Mouse (Mus musculus): Measurements from ENCODE around the gene Pnck. TPM values are rescaled to one million over a fixed set of nuclear protein-coding genes. Genes with fewer than 3 reads are reported as not detected.

Gene Pnck
- total RNA-seq (2018; cell fraction: chromatin; rRNA removed): 1 to 10 TPM in 2 of 26 experiments, not detected in 24; 1.1 to 1.2 TPM
- total RNA-seq (2018; cell fraction: cytosol; rRNA removed): under 1 TPM in 7 of 26 experiments, not detected in 19; 0.05 to 0.27 (median 0.16) TPM
- not detected for total RNA-seq (2018; cell fraction: nucleus; rRNA removed)
- polyA plus RNA-seq (2018): 0.13 TPM in 1 of 3 replicates, not detected in the others

DNA sequence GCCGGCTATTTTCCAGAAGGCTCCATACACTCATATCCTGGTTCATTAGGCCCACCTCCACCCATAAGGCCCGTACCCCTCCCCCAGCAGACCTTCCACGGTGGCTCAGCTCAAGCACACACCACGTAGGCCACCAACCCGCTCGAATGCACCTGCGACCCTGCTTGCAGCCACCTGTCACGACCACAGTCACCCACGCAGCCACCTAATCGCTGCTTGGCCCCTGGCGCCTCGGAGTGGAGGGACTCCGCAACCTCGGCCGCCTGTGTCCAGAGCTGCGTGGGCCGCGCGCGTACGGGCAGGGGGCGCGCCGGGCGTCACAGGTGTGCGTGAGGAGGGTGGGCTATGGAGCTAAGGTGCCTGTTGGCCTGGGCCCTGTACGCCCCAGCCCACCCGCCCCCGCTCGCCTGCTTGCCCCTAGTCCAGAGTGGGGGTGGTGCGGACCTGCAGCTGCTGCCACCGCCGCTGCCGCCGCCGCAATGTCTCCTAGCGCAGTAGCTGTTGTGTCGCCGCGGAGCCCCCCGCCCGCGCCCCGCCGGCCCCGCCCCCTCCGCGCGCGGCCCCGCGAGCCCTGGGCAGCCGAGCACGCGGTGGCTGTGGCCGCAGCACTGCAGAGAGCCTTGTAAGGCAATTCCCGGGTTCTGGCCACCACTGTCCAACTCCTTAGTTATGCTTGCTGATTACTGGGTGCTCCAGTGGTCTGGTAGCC, at the start of gene Pnck:
Gene Pnck (minus strand): TSS at position 543 of the 709 bp plus-strand sequence.
- Histone ChIP-seq H3K36me3 (ENCODE audit: inconsistent target) (no peaks in the 10 kb centered on the region), H3K79me2 (ENCODE audit: inconsistent target) (no peaks in the 10 kb centered on the region), H3K4me3 (ENCODE audit: inconsistent target) (no peak within 1 kb of the TSS), H3K27ac (no peak within 1 kb of the TSS)
- WGBS (ENCODE audit: missing documents): 29% methylated on average over 37 of the region's 57 CpGs

DNA sequence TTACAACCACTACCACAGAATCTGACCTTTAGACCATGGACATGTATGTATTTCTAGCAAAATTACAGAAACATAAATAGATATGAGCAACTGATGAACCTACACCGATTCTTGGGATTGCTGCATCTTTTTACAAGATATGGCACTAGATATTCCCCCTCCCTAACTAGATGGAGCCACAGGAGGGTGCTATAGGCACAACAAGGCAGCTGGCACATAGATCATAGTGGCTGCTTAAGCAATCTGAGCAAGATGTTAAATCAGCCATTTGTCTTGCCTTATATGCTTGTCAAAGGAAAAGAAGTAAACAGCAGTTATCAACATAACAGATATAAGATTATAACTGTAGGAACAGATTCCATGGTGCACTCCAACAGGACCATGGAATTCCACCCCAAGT, 40.6 kb upstream of the Pnck start:
- WGBS (ENCODE audit: missing documents): 83% methylated on average over 1 of the region's 1 CpGs
- Histone ChIP-seq H3K79me2 (ENCODE audit: inconsistent target) (no peaks in the 10 kb centered on the region), H3K27ac (no peak overlapping the region), H3K36me3 (ENCODE audit: inconsistent target) (no peaks in the 10 kb centered on the region), H3K4me3 (ENCODE audit: inconsistent target) (no peak overlapping the region)

DNA sequence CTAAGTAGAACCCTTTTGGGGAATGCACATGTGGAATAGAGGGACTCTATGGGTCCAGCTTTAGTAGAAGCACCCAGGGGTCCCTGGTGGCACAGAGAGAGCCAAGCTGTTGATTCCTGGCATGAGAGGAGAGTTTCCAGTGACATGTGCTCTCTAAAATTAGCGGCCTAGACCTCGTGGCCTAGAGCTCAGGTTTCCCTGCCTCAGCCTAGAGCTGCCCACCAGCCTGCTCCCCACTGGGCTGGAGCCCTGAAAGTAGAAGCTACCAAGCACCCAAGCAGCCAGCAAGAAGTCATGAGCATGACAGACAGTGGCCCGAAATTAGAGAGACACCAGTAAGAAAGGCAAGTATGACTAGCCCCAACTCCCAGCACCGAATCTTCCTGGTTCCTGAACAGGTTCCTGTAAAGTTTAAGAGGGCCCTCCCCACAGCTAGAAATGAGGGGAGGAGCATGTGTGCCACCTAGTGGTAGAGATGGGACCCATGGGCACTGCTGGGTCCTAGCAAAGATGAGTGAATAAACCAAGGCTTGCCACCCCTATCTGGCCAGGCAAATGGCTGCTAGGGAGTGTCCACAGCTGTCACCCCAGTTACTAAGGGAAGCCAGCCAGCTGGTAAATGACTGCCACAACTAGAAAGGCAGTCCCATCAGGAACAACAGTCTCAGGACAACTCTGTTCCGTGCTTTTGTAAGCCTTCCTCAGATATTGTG, 31.2 kb upstream of the Pnck start:
- no peak overlapping the region for H3K4me3 ChIP-seq (ENCODE audit: inconsistent target)
- WGBS (ENCODE audit: missing documents): 60% methylated on average over 5 of the region's 5 CpGs
- no peak overlapping the region for H3K27ac ChIP-seq
- no peaks in the 10 kb centered on the region; the same call in 1 of the 2 replicates for H3K36me3 ChIP-seq (ENCODE audit: inconsistent target)
- no peaks in the 10 kb centered on the region for H3K79me2 ChIP-seq (ENCODE audit: inconsistent target)

DNA sequence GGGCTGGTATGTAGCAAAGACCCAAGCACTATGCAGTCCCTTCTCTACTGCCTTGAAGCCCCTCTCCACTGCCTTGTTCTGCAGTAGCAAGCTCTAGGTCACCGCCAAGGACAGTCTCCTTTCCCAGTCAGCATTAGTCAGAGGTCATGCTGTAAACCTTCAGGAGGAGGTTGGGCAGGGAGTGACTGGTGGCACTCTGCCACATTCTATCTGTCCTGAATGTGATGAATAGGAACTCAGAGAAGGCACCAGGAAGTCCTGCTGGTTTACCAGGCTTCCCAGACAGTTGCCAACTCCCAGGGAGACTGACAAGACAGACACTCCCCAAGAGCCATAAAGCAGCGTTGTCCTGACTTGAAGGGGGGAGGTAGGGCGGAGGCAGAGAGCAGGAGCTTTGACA, 25.7 kb upstream of the Pnck start:
- no peaks in the 10 kb centered on the region; the same call in 1 of the 2 replicates for H3K36me3 ChIP-seq (ENCODE audit: inconsistent target)
- 87% methylated on average over 3 of the region's 3 CpGs for WGBS (ENCODE audit: missing documents)

DNA sequence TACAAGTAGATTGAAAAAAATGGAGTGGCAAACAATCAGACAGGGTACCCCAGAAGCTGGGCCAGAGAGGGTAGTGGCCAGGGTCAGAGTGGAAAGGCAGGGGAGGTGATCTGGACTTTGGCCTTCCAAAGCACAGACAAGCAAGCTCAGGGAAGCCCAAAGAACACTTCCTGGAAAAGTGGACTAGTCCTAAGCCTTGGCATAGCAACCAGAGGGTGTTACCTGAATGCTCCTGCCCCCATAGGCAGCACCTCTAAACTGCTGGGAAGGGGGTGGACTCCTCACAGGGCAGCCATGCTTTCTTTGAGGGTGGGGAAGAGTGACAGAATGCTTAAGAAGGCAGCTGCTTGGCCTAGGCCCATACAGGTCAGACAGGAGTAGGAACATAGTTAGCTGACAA, 25.1 kb upstream of the Pnck start:
- no peak overlapping the region for H3K27ac ChIP-seq
- H3K4me3 ChIP-seq (ENCODE audit: inconsistent target): no peak overlapping the region
- H3K79me2 ChIP-seq (ENCODE audit: inconsistent target): no peaks in the 10 kb centered on the region
- no peaks in the 10 kb centered on the region; the same call in 1 of the 2 replicates for H3K36me3 ChIP-seq (ENCODE audit: inconsistent target)

More for the DNA sequence above, 25.7 kb upstream of the Pnck start:
- H3K4me3 ChIP-seq (ENCODE audit: inconsistent target): no peak overlapping the region
- no peaks in the 10 kb centered on the region for H3K79me2 ChIP-seq (ENCODE audit: inconsistent target)
- no peak overlapping the region for H3K27ac ChIP-seq

DNA sequence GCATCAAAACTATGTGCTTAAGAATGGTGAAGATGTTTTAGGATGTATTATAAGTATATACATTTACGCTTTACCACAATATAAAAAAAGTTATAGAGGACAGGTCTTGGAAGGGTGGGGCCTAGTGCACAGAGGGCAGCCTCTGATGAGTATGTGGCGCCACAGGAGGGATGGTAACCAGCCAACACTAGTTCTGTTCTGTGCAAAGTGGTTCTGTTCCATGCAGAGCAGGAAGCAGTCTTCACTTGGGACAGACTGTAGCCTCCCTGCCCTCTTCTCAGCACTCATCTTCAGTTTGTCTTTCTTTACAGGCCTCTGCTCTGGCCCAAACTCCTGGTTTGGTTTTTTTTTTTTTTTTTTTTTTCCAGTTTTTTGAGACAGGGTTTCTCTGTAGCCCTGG, 24.2 kb upstream of the Pnck start:
- WGBS (ENCODE audit: missing documents): 88% methylated on average over 2 of the region's 2 CpGs
- no peak overlapping the region for H3K4me3 ChIP-seq (ENCODE audit: inconsistent target)
- no peaks in the 10 kb centered on the region; the same call in 1 of the 2 replicates for H3K36me3 ChIP-seq (ENCODE audit: inconsistent target)
- no peaks in the 10 kb centered on the region for H3K79me2 ChIP-seq (ENCODE audit: inconsistent target)
- H3K27ac ChIP-seq: no peak overlapping the region

DNA sequence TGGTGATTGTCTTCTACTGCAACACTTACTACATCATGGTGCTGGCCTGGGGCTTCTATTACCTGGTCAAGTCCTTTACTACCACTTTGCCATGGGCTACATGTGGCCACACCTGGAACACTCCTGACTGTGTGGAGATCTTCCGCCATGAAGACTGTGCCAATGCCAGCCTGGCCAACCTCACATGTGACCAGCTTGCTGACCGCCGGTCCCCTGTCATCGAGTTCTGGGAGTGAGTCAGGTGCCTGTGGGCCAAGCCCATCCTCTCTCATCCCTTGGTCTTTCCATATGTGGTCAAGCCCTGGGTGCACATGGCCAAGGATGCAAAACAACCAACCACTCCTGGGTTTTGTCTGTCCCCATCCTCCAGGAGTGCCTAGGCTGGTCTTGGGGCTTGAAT, 16.8 kb upstream of the Pnck start:
- 95% methylated on average over 4 of the region's 4 CpGs for WGBS (ENCODE audit: missing documents)
- Histone ChIP-seq H3K79me2 (ENCODE audit: inconsistent target) (peaks cover 12% of the 10 kb centered on the region), H3K27ac (no peak overlapping the region), H3K36me3 (ENCODE audit: inconsistent target) (no peaks in the 10 kb centered on the region), H3K4me3 (ENCODE audit: inconsistent target) (no peak overlapping the region)

DNA sequence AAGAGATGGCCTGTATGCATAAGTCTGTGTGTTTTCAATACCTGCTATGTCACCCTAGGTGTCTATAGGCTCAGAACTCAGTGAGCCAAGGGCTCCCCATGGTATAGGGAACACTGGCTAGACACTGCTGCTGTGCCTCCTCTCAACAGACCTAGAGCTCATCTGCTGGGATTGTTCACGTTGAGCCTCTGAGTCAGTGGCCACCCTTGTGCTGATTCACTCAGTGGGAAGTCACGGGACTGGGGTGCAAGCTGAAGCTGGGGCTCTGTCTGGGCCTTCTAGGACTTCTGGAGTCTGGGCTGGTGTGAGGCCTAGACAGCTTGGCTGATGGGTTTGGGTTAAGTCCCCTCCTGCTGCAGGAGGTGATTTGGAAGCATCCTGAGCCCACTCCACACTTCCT, 15.3 kb upstream of the Pnck start:
- 36% methylated on average over 2 of the region's 2 CpGs for WGBS (ENCODE audit: missing documents)
- peaks cover 12% of the 10 kb centered on the region for H3K79me2 ChIP-seq (ENCODE audit: inconsistent target)
- H3K27ac ChIP-seq: peak overlapping the region; percentile 66
- peak overlapping the region; percentile 35; the same call in 1 of the 2 replicates for H3K4me3 ChIP-seq (ENCODE audit: inconsistent target)
- no peaks in the 10 kb centered on the region for H3K36me3 ChIP-seq (ENCODE audit: inconsistent target)

DNA sequence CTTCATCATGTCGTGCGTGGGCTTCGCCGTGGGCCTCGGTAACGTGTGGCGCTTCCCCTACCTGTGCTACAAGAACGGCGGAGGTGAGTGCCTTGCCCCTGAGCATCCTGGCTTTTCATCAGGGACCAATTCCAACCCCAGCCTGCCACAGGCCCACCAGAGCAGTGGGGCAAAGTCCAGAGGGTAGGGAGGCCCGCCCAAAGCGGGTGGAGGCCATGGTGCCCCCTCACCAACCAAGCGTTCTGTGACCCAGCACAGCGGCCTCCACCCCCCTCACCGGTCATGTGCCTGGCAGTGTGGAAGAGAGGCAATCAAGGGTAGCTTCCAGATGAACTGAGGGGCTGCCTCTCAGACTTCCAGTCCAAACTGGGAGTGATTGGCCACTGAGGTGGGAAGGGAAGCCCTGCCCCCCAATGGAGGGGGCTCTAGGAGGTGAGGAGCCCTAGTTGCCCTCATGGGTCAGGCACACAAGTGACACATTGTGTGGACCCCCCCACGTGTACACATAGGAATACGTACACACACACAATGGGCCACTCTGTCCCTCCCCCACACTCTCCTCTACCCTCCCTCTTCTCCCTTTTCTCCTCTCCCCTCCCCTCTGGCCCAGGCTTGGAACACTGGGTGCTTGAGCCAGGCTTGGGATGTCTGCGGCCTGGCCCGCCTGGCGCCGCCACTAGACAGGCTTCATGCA, 14.2 kb upstream of the Pnck start:
- 68% methylated on average over 19 of the region's 20 CpGs for WGBS (ENCODE audit: missing documents)
- peak overlapping the region; percentile 66 for H3K27ac ChIP-seq

DNA sequence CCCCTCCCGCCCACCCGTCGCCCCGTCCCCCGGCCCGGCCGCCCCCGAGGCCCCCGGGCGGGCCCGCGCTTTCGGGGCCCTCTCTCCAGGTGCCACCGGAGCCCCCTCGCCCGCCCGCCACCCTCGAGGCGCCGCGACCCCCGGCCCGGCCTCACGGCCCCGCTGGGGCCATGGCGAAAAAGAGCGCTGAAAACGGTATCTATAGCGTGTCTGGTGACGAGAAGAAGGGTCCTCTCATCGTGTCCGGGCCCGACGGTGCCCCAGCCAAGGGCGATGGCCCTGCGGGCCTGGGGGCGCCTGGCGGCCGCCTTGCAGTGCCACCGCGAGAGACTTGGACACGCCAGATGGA, 13.7 kb upstream of the Pnck start:
- Histone ChIP-seq H3K79me2 (ENCODE audit: inconsistent target) (peaks cover 12% of the 10 kb centered on the region), H3K36me3 (ENCODE audit: inconsistent target) (no peaks in the 10 kb centered on the region), H3K27ac (no peak overlapping the region), H3K4me3 (ENCODE audit: inconsistent target) (peak overlapping the region; percentile 35)
- 26% methylated on average over 15 of the region's 42 CpGs for WGBS (ENCODE audit: missing documents)

More for the DNA sequence above, 14.2 kb upstream of the Pnck start:
- no peaks in the 10 kb centered on the region for H3K36me3 ChIP-seq (ENCODE audit: inconsistent target)
- peak overlapping the region; percentile 35 for H3K4me3 ChIP-seq (ENCODE audit: inconsistent target)
- H3K79me2 ChIP-seq (ENCODE audit: inconsistent target): peaks cover 12% of the 10 kb centered on the region

DNA sequence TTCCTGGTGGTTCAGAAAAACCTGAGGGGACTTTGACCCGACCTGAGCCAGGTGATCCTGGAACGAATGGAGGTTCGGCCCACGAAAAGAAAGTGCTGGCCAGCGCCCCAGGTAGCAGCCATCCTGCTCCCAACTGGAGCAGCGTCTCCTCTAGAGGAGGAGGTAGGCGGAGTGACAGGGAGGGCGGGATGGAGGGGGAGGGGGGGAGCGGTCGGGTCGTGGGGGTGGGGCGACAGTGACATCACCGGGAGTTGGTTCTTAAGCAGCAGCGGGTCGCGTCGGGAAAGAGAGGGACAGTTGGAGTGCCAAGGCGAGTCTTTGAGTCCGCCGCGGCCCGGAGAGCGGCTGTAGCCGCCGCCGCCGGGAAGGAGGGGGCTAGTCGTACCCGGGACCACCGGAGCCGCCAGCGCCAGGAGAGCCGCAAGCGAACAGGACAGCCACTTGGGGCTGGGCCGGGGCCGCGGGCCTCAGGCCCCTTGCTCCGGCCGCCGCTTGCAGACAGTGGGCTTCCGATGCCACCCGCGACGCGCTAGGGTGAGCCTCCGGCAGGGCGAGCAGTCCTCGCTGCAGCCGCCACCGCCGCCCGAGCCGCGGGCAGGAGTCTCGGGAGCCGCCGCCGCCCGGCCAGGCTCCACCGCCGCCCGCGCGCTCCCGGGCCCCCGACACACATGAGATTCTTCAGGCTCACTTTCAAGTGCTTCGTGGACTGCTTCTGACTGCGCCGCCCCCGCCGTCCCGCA, 13.1 kb upstream of the Pnck start, which contains the start of gene Slc6a8:
Gene Slc6a8 (plus strand): TSS at position 272 of the 740 bp plus-strand sequence.
- H3K4me3 ChIP-seq (ENCODE audit: inconsistent target): peak within 1 kb of the TSS; percentile 35
- peak within 1 kb of the TSS; percentile 66 for H3K27ac ChIP-seq
- H3K79me2 ChIP-seq (ENCODE audit: inconsistent target): peaks cover 12% of the 10 kb centered on the region
- no peaks in the 10 kb centered on the region for H3K36me3 ChIP-seq (ENCODE audit: inconsistent target)
- 16% methylated on average over 27 of the region's 72 CpGs for WGBS (ENCODE audit: missing documents)

DNA sequence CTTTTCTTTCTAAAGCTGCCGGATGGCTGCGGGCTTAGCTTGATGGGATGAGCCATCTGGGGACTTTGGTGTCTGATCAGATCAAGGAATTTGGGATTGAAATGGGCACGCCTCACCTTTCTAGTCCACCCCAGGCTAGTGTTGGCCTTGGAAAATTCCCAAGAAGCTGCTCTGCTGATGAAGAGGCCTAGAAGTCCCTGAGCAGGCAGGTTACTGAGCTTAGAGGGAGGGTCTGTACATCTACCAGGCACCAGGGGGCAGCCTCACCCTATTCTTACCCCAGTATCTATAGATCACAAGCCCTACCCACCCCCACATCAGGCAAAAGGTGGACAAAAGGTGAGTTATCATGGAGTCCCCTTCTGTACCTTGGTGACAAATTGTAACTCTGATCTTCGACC, 12.1 kb upstream of the Pnck start:
- no peak overlapping the region for H3K4me3 ChIP-seq (ENCODE audit: inconsistent target)
- 78% methylated on average over 4 of the region's 4 CpGs for WGBS (ENCODE audit: missing documents)
- no peak overlapping the region for H3K27ac ChIP-seq
- no peaks in the 10 kb centered on the region for H3K36me3 ChIP-seq (ENCODE audit: inconsistent target)
- peaks cover 12% of the 10 kb centered on the region for H3K79me2 ChIP-seq (ENCODE audit: inconsistent target)

DNA sequence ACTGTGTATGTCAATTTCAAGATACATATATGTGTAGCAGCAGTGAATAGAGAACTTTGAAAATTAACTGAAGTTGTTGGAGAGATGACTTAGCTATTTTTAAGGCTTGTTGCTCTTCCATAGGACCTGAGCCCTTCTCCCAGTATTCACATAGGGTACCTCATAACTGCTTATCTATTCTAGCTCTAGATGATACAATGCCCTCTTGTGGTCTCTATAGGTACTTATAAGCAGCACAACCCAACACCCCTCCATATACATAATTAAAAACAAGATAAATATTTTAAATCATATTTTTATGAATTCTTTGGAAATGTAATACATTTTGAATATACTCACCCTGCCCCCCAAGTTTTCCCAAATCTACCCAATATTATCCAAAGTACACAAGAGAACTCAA, 3.2 kb upstream of the Pnck start:
- H3K79me2 ChIP-seq (ENCODE audit: inconsistent target): no peaks in the 10 kb centered on the region
- no peak overlapping the region for H3K27ac ChIP-seq
- no peak overlapping the region for H3K4me3 ChIP-seq (ENCODE audit: inconsistent target)

DNA sequence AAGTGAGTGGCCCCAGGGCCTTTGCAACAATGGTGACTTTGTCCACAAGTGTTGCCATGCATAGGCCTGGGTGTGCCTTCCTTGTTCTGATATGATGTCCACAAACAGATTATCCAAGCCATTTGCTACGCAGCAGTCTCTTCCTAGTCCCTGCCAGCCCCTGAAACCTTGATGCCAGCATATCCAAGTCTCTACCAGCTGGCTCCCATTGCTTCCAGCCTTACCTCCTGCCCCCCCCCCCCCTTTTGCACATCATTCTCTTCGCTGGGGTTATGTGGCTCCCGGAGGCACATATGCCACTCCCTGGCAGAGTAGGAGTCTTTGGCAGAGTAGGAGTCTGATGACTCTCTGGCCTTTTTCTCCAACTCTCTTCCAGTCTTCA, 358 bp upstream of the Pnck start:
- Histone ChIP-seq H3K36me3 (ENCODE audit: inconsistent target) (no peaks in the 10 kb centered on the region), H3K27ac (no peak overlapping the region), H3K4me3 (ENCODE audit: inconsistent target) (no peak overlapping the region), H3K79me2 (ENCODE audit: inconsistent target) (no peaks in the 10 kb centered on the region)
- 83% methylated on average over 1 of the region's 3 CpGs for WGBS (ENCODE audit: missing documents)

More for the DNA sequence above, 3.2 kb upstream of the Pnck start:
- H3K36me3 ChIP-seq (ENCODE audit: inconsistent target): no peaks in the 10 kb centered on the region
